Mouse (Mus musculus) midbrain, embryonic 12.5 days (tissue): ENCODE data around the gene Zkscan4. TPM values are rescaled to one million over a fixed set of nuclear protein-coding genes. Genes with fewer than 3 reads are reported as not detected.
"Not testable (repeated sequence)": the region's sequence is repeated elsewhere in the genome, so short reads cannot be mapped to it uniquely, and the experiment has no call there.

Source experiments
- ATAC-seq: fragments of 200-750 bp; cut with Nextera tagmentation; 2 replicates; pipeline ENCODE4 v1.8.0; 2017; ENCODE audit warnings: low read depth, moderate TSS enrichment, moderate library complexity; ENCODE audit not compliant: low FRiP score
- H3K27ac ChIP-seq: fragments of 300-500 bp; sonication (generic); replicated peaks from 2 replicates; pipeline ENCODE4 v1.5.1; 2016; ENCODE audit warnings: mild to moderate bottlenecking
- H3K27me3 ChIP-seq: fragments of 300-500 bp; sonication (generic); 2 replicates; pipeline ENCODE4 v1.6.1; 2016; ENCODE audit warnings: mild to moderate bottlenecking
- H3K36me3 ChIP-seq: fragments of 300-500 bp; sonication (generic); 2 replicates; pipeline ENCODE4 v1.6.1; 2016
- H3K4me1 ChIP-seq: fragments of 300-500 bp; sonication (generic); 2 replicates; pipeline ENCODE4 v1.6.1; 2016
- H3K4me2 ChIP-seq: fragments of 300-500 bp; sonication (generic); replicated peaks from 2 replicates; pipeline ENCODE4 v1.6.1; 2016; ENCODE audit warnings: mild to moderate bottlenecking, moderate library complexity
- H3K4me3 ChIP-seq: fragments of 300-500 bp; sonication (generic); 2 replicates; pipeline ENCODE4 v1.5.1; 2016; ENCODE audit warnings: mild to moderate bottlenecking
- H3K9ac ChIP-seq: fragments of 300-500 bp; sonication (generic); replicated peaks from 2 replicates; pipeline ENCODE4 v1.6.1; 2016; ENCODE audit warnings: mild to moderate bottlenecking, moderate library complexity
- H3K9me3 ChIP-seq: fragments of 300-500 bp; sonication (generic); 2 replicates; pipeline ENCODE4 v1.6.1; 2016; ENCODE audit warnings: mild to moderate bottlenecking
- WGBS: fragments of 180-500 bp; shearing (Covaris S2); methylation state at CpG from one replicate; pipeline ENCODE4 v1.1.7; 2016; 5-methylcytosine and 5-hydroxymethylcytosine counted together
- polyA plus RNA-seq: library from polyadenylated mRNA; unstranded; fragments of >200 nt; fragmentation: Nextera tagmentation; extraction: Ambion mirVana; gene quantifications from 2 replicates; pipeline ENCODE4 v1.2.1, GENCODE M21; 2016

The Zkscan4 gene
- 6.8 and 7.4 TPM in 2 replicates for polyA plus RNA-seq

GRCm38 (mm10) chr13:21478759-21479670, at the start of gene Zkscan4, which contains the start of gene Gm10065:
Gene Zkscan4 (plus strand): TSS chr13:21478907.
Gene Gm10065 (minus strand): TSS chr13:21479441.
- peak within 1 kb of the TSS; percentile 63 for H3K4me2 ChIP-seq
- H3K27ac ChIP-seq, result peak within 1 kb of the TSS; percentile 56; the same call in 1 of the 2 replicates
- peak; percentile 84 for ATAC-seq
- H3K9me3 ChIP-seq, H3K27me3 ChIP-seq, H3K36me3 ChIP-seq: not testable (repeated sequence)
- H3K9ac ChIP-seq, result peak within 1 kb of the TSS; percentile 62
- H3K4me3 ChIP-seq, result peak within 1 kb of the TSS; percentile 60
- WGBS, result 3% methylated on average over 31 of the region's 31 CpGs
- peaks cover 12% of the 10 kb centered on the region for H3K4me1 ChIP-seq

DNA sequence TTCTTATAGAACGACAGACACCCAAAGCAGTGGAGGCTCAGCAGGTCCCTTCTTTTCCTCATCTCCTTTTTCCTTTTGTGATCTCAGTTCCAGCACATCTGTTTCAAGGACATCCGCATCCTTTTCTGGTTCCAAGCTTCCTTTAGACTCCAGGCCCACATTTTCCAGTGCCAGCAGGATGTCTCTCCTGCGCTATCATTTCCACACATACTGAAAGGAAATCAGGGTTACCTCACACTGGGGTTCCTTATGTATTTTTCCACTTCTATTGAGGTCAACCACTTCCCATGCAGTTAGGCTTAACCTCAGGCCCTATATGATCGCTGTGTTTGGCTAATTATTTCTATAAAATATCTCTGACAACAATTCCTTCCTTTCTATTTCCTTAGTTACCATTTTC, 43.2 kb upstream of the Zkscan4 start:
- Histone ChIP-seq H3K4me3 (no peak overlapping the region), H3K9me3 (no peaks in the 10 kb centered on the region), H3K4me2 (no peak overlapping the region), H3K4me1 (0 out of 2 replicates have a peak, but pooled peaks cover 5% of the 10 kb centered on the region), H3K27ac (no peak overlapping the region), H3K36me3 (no peaks in the 10 kb centered on the region), H3K27me3 (no peaks in the 10 kb centered on the region), H3K9ac (no peak overlapping the region)
- no peak for ATAC-seq
- WGBS, result 85% methylated on average over 4 of the region's 4 CpGs

DNA sequence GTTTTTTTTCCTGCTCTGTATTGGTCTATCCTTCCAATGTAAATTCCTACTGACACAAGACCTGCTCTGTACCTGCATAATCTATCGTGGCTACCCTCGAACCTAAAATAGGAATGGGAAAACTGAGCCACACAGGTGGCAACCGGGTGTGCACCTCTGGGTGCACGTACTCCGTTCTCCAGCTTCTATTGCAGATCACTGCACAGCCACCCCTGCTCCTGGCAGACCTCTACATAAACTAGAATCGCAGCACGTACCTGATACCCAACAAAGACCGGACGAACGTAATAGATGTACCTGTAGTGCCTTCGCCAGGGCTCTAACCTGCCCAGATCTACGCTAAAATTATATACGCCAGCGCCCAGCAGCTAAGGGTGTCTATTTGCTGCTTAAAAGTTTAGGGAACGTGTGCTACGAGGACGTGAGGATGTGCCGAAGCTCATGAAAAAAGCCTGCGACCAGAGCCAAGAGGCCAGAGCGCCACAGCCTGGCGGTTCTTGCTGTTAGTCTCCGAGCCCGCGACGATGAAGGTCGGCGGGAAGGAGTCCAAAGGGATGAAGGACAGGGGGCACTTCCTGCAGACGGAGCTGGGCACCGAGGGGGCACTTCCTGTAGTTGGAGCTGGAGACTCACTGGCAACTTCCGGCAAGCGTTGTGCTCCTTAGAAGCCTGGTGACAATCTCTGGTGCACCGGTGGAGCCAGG, 38.1 kb upstream of the Zkscan4 start, which contains the start of gene Pgbd1:
TSS of gene Pgbd1 (minus strand) at position 556 of the 704 bp plus-strand sequence.
- WGBS, result 1% methylated on average over 32 of the region's 32 CpGs
- H3K27me3 ChIP-seq, result no peaks in the 10 kb centered on the region
- H3K9ac ChIP-seq, result peak within 1 kb of the TSS; percentile 72
- peaks cover 27% of the 10 kb centered on the region for H3K36me3 ChIP-seq
- no peaks in the 10 kb centered on the region for H3K9me3 ChIP-seq
- peak; percentile 94 for ATAC-seq
- peak within 1 kb of the TSS; percentile 67 for H3K27ac ChIP-seq
- H3K4me3 ChIP-seq, result peak within 1 kb of the TSS; percentile 59
- peaks cover 9% of the 10 kb centered on the region; the same call in 1 of the 2 replicates for H3K4me1 ChIP-seq
- peak within 1 kb of the TSS; percentile 85 for H3K4me2 ChIP-seq

GRCm38 (mm10) chr13:21441207-21441572, 37.5 kb upstream of the Zkscan4 start:
- Histone ChIP-seq H3K9ac (peak overlapping the region; percentile 72; the same call in 1 of the 2 replicates), H3K27ac (peak overlapping the region; percentile 67; the same call in 1 of the 2 replicates), H3K9me3 (no peaks in the 10 kb centered on the region), H3K36me3 (peaks cover 29% of the 10 kb centered on the region), H3K4me1 (peaks cover 9% of the 10 kb centered on the region; the same call in 1 of the 2 replicates), H3K4me2 (peak overlapping the region; percentile 85), H3K4me3 (peak overlapping the region; percentile 59), H3K27me3 (no peaks in the 10 kb centered on the region)
- WGBS, result 16% methylated on average over 10 of the region's 10 CpGs
- peak; percentile 28 for ATAC-seq

DNA sequence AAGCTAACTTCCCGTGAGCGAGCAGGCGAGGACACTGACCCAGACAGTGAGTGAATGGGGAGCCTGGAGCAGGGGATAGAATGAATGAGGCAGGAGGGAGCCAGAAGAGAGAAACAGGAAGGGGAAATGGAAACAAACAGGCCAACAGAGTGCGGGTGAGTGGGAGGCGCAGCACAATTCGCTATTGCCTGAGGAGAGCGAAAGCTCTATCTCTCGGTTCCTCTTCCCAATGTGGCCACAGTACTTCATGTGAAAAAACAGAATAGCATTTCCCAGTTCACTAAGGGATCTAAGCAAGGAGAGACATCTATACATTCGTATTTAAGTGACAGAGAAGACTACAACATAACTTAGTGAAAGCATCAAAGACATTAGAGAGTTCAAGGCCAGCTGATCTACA, 31.9 kb upstream of the Zkscan4 start:
- ATAC-seq, result no peak

DNA sequence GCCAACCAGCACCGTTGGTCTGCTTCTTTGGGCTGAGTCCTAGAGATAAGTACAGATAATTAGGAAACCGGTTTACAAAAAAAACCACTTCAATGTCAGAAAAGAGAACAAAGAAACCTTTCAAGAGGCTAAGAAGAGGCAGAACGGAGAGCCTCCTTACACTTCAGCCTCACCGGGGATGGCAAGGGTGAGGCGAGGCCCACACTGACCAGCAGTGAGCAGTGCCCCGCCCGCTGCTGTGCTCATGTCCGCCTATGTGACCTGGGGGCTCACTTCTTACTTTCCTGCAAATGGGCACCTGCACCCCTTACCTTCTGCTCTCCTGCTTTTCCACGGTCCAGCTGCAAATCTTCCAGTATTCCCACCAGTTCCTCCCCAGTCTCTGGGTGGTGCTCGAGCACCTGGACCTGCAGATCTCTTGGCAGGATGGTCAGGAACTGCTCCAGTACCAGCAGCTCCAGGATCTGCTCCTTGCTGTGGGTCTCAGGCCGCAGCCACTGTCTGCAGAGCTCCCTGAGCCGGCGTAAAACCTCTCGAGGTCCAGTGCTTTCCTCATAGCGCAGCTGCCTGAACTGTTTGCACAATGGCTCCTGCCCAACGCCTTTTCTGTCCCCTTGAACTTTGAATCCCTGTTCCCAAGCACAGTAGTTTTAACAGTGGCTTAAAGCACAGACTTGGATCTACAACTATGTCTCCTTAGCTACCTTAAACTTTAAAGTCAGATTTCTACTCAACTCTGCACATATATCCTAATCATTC, 30.7 kb upstream of the Zkscan4 start:
- no peak overlapping the region for H3K9ac ChIP-seq
- no peak overlapping the region for H3K4me3 ChIP-seq
- H3K27me3 ChIP-seq, result no peaks in the 10 kb centered on the region
- H3K4me1 ChIP-seq, result peaks cover 9% of the 10 kb centered on the region
- 86% methylated on average over 16 of the region's 16 CpGs for WGBS
- no peak overlapping the region for H3K27ac ChIP-seq
- no peaks in the 10 kb centered on the region for H3K9me3 ChIP-seq
- H3K36me3 ChIP-seq, result peaks cover 54% of the 10 kb centered on the region
- no peak overlapping the region for H3K4me2 ChIP-seq
- no peak for ATAC-seq

More for the DNA sequence above, 31.9 kb upstream of the Zkscan4 start:
- Histone ChIP-seq H3K27ac (no peak overlapping the region), H3K27me3 (no peaks in the 10 kb centered on the region), H3K9ac (no peak overlapping the region), H3K9me3 (no peaks in the 10 kb centered on the region), H3K4me2 (no peak overlapping the region), H3K4me1 (no peaks in the 10 kb centered on the region), H3K36me3 (peaks cover 54% of the 10 kb centered on the region), H3K4me3 (no peak overlapping the region)
- 93% methylated on average over 9 of the region's 9 CpGs for WGBS

- Histone ChIP-seq H3K9ac (peak overlapping the region; percentile 73), H3K4me2 (peak overlapping the region; percentile 84), H3K4me1 (peaks cover 9% of the 10 kb centered on the region), H3K36me3 (peaks cover 14% of the 10 kb centered on the region), H3K9me3 (no peaks in the 10 kb centered on the region), H3K27ac (peak overlapping the region; percentile 50; the same call in 1 of the 2 replicates), H3K4me3 (peak overlapping the region; percentile 71), H3K27me3 (peaks cover 22% of the 10 kb centered on the region)
- under 1% methylated on average over 13 of the region's 13 CpGs for WGBS
- ATAC-seq, result no peak; the same call in 1 of the 2 replicates
Measured at GRCm38 (mm10) chr13:21453042-21453441, 25.7 kb upstream of the Zkscan4 start.

DNA sequence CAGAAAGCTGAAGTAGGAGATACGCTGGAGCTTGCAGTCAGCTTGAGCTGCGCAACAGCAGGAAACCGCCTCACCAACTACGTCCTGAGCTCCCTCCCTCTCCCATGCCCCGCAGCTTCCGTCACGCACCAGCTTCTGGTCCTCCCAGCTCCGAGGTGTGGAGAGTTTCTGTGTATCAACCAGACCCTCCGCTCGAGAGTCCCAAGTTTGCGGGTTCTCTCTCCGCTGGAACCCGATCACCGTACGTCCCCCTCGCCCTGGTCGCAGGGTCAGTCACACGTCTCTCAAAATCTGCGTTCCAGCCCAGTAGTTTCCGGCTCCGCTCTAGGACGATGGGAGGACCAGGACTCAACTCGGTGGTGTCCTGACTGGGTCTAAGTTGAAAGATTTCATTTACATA, 25.3 kb upstream of the Zkscan4 start, which contains the start of gene Zscan26:
TSS of gene Zscan26 (minus strand) at position 282 of the 400 bp plus-strand sequence.
- Histone ChIP-seq H3K4me1 (peaks cover 9% of the 10 kb centered on the region), H3K9me3 (no peaks in the 10 kb centered on the region), H3K27me3 (peaks cover 22% of the 10 kb centered on the region), H3K27ac (peak within 1 kb of the TSS; percentile 50; the same call in 1 of the 2 replicates), H3K4me3 (peak within 1 kb of the TSS; percentile 71), H3K36me3 (0 out of 2 replicates have a peak, but pooled peaks cover 10% of the 10 kb centered on the region), H3K4me2 (peak within 1 kb of the TSS; percentile 84), H3K9ac (peak within 1 kb of the TSS; percentile 73)
- WGBS, result under 1% methylated on average over 23 of the region's 23 CpGs
- peak; percentile 93 for ATAC-seq

DNA sequence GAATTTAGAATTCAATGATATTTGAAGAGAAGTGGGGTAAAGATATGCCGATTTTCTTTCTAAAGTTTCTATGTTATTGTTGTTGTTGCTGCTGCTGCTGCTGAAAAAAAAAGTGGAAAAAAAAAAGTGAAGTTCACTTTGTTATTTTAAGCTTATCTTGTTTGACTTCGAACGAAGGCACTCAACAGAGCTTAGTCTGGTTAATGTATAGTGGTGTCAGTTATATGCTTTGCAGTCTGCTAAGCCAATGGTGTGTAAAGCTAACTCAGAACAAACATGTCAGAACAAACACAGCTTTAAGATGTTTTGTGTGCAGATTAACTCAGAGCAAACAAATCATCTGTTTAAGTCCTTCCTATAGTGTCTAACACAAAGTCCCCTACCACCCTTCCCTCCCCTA, 24.6 kb upstream of the Zkscan4 start:
- H3K4me2 ChIP-seq, result no peak overlapping the region
- 0 out of 2 replicates have a peak, but pooled peaks cover 3% of the 10 kb centered on the region for H3K36me3 ChIP-seq
- H3K27me3 ChIP-seq, result peaks cover 22% of the 10 kb centered on the region
- no peak overlapping the region for H3K27ac ChIP-seq
- H3K4me1 ChIP-seq, result peaks cover 9% of the 10 kb centered on the region
- ATAC-seq, result no peak
- WGBS, result 87% methylated on average over 3 of the region's 3 CpGs
- no peak overlapping the region for H3K9ac ChIP-seq
- H3K9me3 ChIP-seq, result no peaks in the 10 kb centered on the region
- H3K4me3 ChIP-seq, result no peak overlapping the region

DNA sequence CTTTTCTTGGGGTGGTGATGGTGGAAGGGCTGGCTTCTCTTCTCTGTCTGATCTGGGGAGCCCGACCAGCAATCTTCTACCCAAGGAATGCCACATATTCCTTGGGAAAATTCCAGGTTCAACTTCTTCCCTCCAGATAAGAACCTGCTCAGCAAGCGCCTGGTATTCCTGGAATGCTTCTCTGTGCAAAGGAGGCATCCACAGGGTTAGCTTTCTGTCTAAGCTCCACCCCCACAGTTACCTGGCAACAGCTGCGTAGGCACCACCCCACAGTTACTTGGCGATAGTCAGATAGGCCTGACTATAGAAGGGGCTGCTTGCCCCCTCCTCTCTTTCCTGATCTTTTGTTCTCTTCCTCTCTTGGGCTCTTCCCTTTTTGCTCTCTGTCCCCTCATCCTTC, 22.4 kb upstream of the Zkscan4 start:
- WGBS, result 10% methylated on average over 4 of the region's 4 CpGs
- Histone ChIP-seq H3K4me2 (no peak overlapping the region), H3K4me3 (no peak overlapping the region), H3K9ac (no peak overlapping the region), H3K27ac (no peak overlapping the region), H3K27me3 (peaks cover 30% of the 10 kb centered on the region), H3K4me1 (peaks cover 9% of the 10 kb centered on the region), H3K36me3 (no peaks in the 10 kb centered on the region), H3K9me3 (no peaks in the 10 kb centered on the region)
- ATAC-seq, result no peak

DNA sequence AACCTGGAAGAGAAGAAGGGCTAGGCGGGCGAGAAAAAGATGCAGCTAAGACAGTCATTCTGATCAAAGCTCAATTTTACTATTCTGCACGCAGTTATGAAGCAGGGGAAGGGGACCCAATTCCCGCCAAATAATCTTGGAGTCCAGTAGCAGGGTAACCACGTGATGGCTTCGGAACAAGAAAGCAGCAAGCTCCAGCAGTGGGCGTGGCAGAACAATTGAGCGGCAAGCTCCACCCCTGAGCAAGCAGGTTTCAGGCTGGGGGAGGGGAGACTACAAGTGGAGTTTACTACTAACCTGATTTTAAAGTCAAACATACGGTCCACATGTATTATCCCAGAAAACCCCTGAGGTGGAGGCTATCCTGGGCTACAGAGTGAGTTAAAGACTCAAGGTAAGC, 16.2 kb upstream of the Zkscan4 start:
- not testable (repeated sequence) for H3K4me3 ChIP-seq, H3K9ac ChIP-seq, ATAC-seq, H3K9me3 ChIP-seq, H3K4me1 ChIP-seq, H3K4me2 ChIP-seq, H3K27ac ChIP-seq, H3K36me3 ChIP-seq
- H3K27me3 ChIP-seq, result peaks cover 23% of the 10 kb centered on the region
- 60% methylated on average over 9 of the region's 9 CpGs for WGBS
